Mouse (Mus musculus) ovary, adult 10 weeks (tissue): Measurements from ENCODE around the gene Sco1. TPM values are rescaled to one million over a fixed set of nuclear protein-coding genes. Genes with fewer than 3 reads are reported as not detected.

Experiments
- polyA plus RNA-seq: library from polyadenylated mRNA; stranded (reverse); fragments of 350-450 nt; fragmentation: Illumina TruSeq; extraction: RNeasy Lipid Tissue Mini Kit (QIAGEN cat#74804); gene quantifications from one replicate; pipeline ENCODE4 v1.2.3, GENCODE M21; 2014

The Sco1 gene
- polyA plus RNA-seq, result 36.9 TPM

DNA sequence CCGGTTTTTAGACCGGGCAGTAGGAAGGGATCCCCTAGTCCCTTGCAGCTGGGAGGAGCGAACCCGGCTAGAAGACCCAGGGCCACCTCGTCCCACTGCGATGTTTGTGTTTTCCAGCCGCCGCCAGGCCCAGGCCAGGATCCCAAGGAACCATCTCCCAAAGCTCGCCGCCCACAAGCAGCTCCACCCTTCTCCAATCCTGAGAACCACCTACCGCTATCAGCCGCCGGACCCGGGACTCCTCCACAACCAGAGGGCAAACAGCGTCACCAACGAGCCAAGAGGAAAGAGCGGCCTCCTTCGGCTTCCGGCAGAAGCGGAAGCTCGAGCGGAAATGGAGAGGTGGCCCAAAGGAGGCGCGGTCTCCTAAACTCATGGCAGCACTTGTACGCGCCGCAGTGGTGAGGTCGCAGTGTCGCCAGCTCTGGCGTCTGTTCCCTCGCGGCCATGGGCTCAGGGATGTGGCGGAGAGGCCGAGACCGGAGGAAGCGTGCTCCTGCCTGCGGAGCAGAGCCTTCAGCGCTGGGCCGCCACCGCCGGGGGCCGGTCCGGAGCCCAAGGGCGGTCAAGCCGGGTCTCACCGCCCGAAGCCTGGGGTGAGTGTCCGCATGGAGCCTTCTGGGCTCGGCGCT is at the start of gene Sco1, which contains the start of gene Adprm:
Sco1 (plus strand) TSS at position 350 of the 632 bp plus-strand sequence.
Adprm (minus strand) TSS at position 274 of the 632 bp plus-strand sequence.

DNA sequence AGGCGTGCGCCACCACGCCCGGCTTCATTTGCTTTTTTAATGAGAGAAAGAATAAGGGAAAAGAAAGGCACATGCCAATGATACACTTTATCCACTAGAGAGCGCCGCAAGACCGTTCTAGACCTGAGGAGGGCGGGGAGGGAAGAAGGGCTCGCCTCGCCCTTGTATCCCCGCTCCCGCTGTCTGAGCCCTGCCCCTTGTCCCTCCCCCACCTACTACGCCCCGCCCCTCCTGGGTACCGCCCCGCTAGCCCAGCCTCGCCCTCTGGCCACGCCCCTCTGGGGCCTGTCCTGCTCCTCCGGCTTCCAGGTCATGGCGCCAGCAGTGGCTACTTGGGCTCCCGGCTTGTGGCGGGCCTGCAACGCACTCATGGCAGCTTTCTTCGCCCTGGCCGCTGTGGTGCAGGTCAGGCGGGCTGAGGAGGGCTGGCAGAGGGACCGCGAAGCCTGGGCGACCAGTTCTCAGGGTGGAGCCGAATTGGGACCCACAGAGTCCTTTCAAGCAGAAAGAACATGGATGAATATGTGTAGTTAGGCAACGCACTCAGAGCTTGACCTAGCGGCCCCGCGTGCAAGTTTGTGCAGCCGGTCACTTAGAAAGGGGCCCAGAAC is 27.5 kb upstream of the Sco1 start, which contains the start of gene Tmem220:
Tmem220 (plus strand) TSS at position 288 of the 611 bp plus-strand sequence.

DNA sequence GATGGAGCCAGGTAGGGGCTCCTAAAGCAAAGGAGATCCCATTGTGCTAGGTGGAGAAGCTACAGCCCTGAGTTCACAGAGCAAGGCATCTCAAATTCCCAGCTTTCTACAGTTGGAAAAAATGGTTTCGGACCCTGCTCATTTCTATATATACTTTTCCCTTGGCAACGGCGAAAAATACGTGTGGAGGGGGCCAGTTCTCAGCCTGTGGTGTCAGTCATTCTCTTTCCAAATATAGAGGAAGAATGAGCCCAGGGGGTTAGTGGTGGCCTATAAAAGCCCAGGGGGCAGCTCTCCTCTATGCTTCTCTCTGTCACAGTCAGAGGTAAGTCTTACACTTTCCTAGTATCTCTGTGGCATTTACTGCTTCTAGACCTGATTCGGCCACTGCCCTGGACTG is 25.5 kb downstream of the Sco1 start, which contains the start of gene Myh3:
Myh3 (plus strand) TSS at position 301 of the 400 bp plus-strand sequence.

Other genes starting within 250 kb of the Sco1 start
- gene Pirt, start 140.7 kb upstream of the Sco1 start, polyA plus RNA-seq, result not detected
- not detected for gene Tmem238l, start 96.0 kb upstream of the Sco1 start, polyA plus RNA-seq
- 13.4 TPM for gene Tmem220, start 27.5 kb upstream of the Sco1 start, polyA plus RNA-seq
- gene Adprm, start 76 bp upstream of the Sco1 start, polyA plus RNA-seq, result 38.3 TPM
- not detected for gene Myh3, start 25.6 kb downstream of the Sco1 start, polyA plus RNA-seq
- gene Myh2, start 118.4 kb downstream of the Sco1 start, polyA plus RNA-seq, result not detected
- gene Myh1, start 147.4 kb downstream of the Sco1 start, polyA plus RNA-seq, result 0.06 TPM
- not detected for gene Myh4, start 185.4 kb downstream of the Sco1 start, polyA plus RNA-seq
- not detected for gene Myh8, start 224.5 kb downstream of the Sco1 start, polyA plus RNA-seq